Mouse (Mus musculus) small intestine, adult 2 months (tissue): ENCODE data around the gene Ssh2.

Experiments
- CTCF ChIP-seq: fragments of 200-500 bp; IDR thresholded peaks from 2 replicates; pipeline ENCODE4 v1.5.1; 2012; ENCODE audit warnings: low read depth, mild to moderate bottlenecking, control low read depth, inconsistent platforms, low read length, moderate library complexity, mixed read lengths; ENCODE audit not compliant: insufficient replicate concordance, insufficient read length; ENCODE audit errors: extremely low read depth
- POLR2A ChIP-seq: fragments of 200-500 bp; IDR thresholded peaks from 2 replicates; pipeline ENCODE4 v1.6.1; 2012; ENCODE audit warnings: low read depth, mild to moderate bottlenecking, control low read depth, inconsistent platforms, low read length, moderate library complexity

DNA sequence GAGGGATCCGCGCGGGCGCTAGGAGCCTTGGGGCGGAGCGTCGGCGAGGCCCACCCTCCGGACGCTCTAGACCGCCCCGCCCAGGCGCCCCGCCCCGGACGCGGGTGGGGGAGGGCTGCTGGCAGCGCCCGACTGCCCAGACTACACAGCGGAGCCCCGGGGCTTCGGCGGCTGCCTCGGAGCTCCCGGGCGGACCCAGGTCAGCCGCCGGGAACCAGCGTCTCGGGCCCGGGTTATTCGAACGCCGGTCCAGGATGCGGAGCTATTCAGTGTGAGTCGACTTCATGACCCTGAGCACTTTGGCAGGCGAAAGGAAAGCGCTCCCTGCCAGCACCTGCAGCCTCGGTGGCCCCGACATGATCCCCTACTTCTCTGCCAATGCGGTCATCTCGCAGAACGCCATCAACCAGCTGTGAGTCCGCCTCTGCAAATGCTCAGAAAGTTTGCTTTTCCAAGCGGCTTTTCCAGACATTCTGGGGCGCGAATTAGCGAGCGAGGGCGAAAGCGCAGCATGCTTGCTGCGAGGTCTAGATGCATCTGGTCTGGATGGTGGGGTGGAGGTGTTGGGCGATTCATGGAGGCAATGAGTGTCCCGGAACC lies 132.2 kb downstream of the Ssh2 start:
- TF ChIP-seq POLR2A (peak; percentile 85), CTCF (no peak)
